Mouse (Mus musculus): ENCODE data around the gene Babam2. TPM values are rescaled to one million over a fixed set of nuclear protein-coding genes. Genes with fewer than 3 reads are reported as not detected.

Babam2 gene
- polyA plus RNA-seq, 1 experiment from 2014 or later: 47.2 TPM

DNA sequence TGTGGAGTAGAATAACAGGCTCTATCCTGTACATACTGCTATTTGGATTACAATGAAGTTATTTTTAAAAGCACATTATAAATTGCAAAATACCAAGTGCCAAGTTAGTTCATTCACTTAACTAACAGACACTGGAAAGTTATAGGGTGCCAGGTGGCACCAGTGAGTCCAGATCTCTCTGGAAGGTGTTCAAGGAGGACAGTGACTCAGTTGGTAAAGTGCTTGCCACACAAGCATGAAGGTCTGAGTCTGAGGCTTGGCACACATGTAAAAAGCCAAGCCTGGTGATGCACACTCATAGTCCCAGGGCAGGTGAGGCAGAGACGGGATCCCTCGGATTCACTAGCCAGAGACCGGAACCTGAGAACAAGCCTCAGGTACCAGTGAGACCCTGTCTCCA, 375.4 kb downstream of the Babam2 start:
- no peak for ATAC-seq (ENCODE audit: low FRiP score)
- no peaks in the 10 kb centered on the region for H3K27me3 ChIP-seq
- no peaks in the 10 kb centered on the region for H3K4me1 ChIP-seq
- 93% methylated on average over 3 of the region's 3 CpGs for WGBS
- H3K4me2 ChIP-seq: no peak overlapping the region
- H3K27ac ChIP-seq: no peak overlapping the region
- H3K36me3 ChIP-seq (replicated peaks): no peaks in the 10 kb centered on the region
- no peaks in the 10 kb centered on the region for H3K9me3 ChIP-seq
- no peak overlapping the region for H3K9ac ChIP-seq
- no peak overlapping the region for H3K4me3 ChIP-seq (replicated peaks)

DNA sequence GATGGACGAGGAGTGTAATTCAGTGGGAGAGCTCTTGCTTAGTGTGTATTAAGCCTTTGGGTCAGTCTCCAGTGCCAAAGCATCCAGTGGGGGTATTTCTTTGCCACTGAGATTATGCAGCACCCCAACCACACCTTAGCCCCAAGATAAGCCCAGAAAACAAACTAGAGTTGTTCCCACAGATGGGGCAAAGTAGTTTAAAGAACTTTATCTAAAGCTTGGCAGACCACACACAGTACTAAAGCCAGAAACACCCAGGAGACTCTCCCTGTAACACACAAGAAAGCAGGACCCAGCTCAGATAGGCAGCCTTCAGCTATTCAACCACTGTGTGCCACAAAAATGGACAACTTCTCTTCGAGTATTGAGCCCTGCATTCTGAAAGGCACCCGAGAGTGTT, 376.6 kb downstream of the Babam2 start:
- no peak overlapping the region for H3K4me3 ChIP-seq (replicated peaks)
- no peaks in the 10 kb centered on the region for H3K27me3 ChIP-seq
- WGBS: 85% methylated on average over 3 of the region's 3 CpGs
- H3K36me3 ChIP-seq (replicated peaks): no peaks in the 10 kb centered on the region
- no peaks in the 10 kb centered on the region for H3K9me3 ChIP-seq
- ATAC-seq (ENCODE audit: low FRiP score): no peak
- no peak overlapping the region for H3K4me2 ChIP-seq
- no peak overlapping the region for H3K27ac ChIP-seq
- H3K4me1 ChIP-seq: no peaks in the 10 kb centered on the region
- no peak overlapping the region for H3K9ac ChIP-seq

DNA sequence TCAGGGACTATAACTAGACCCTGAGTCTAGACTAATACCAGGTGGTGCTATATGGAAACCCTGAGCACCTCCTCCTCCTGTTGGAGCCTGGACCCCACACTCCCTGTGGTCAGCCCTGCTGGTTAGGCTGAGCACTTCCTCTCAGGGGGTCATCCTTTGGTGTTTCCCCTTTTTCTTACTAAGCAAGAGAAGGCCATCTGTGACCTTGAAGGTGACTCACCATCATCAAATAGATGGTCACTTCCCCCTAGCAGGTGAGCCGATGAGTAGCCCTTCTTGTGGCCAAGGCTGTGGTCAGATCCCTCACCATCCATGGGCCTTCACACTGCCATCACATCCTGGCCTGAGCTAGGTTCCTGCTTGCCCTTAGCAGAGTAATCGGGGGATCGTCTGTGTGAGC, 379.7 kb downstream of the Babam2 start:
- Histone ChIP-seq H3K4me2 (no peak overlapping the region), H3K27me3 (no peaks in the 10 kb centered on the region), H3K4me1 (peaks cover 8% of the 10 kb centered on the region; the same call in 1 of the 2 replicates), H3K4me3 (replicated peaks) (no peak overlapping the region), H3K9me3 (no peaks in the 10 kb centered on the region), H3K27ac (no peak overlapping the region), H3K36me3 (replicated peaks) (no peaks in the 10 kb centered on the region), H3K9ac (no peak overlapping the region)
- 90% methylated on average over 3 of the region's 3 CpGs for WGBS
- ATAC-seq (ENCODE audit: low FRiP score): no peak

DNA sequence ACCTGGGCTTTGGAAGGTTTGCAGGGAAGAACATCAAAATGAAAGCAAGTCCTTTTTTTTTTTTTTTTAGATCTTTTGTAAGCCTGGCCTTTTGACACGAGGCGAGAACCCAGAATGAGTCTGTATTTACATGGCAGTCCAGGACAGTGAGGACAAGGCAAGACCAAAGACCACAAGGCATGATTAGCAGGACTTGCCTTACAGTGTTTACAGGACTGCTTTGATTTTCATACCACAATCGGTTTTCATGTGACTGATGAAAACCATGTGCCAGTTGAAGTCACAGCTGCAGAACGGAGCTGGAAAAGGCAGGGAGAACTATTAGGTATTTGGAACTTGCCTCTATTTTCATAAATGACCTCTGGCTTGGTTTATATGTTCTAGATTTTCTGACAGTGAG, 381.5 kb downstream of the Babam2 start:
- H3K27me3 ChIP-seq: no peaks in the 10 kb centered on the region
- H3K9ac ChIP-seq: no peak overlapping the region
- H3K27ac ChIP-seq: no peak overlapping the region
- WGBS: 77% methylated on average over 4 of the region's 4 CpGs
- no peaks in the 10 kb centered on the region for H3K36me3 ChIP-seq (replicated peaks)
- no peak overlapping the region for H3K4me3 ChIP-seq (replicated peaks)
- ATAC-seq (ENCODE audit: low FRiP score): no peak
- H3K9me3 ChIP-seq: no peaks in the 10 kb centered on the region
- H3K4me2 ChIP-seq: no peak overlapping the region
- peaks cover 8% of the 10 kb centered on the region; the same call in 1 of the 2 replicates for H3K4me1 ChIP-seq

DNA sequence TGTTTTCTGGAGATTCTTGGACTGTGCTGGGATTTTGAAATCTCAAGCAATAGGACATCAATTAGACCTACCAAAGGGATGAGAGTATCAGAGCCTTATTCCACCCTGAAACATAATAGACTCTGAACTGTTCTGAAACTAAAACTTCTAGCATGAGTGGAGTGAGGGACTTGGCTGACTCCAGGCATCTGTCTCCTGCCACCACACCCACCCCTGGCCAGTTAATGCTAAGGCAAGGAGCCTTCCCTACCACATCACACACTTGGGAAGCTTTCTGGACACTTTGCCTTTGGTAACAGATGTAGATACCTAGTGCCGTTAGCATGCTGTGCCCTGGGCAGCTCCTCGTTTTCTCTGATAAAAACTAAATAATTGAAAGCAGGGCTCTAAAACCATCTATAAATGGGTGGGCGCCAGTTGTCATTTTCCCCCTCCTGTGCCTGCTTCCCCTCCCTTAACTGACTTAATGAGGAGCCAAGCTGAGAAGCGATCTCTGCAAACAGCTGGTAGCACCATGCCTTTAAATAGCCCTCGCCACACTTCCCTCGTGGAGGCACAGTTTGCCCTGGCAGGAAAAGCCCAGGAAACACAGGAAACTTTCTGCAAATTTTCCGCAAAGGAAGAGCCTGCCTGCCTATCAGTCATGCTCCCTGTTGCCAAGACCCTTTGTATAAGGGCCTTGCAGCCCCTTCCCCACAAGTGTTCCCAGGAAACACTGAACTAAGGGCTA, 383.2 kb downstream of the Babam2 start:
- Histone ChIP-seq H3K9ac (no peak overlapping the region), H3K4me2 (no peak overlapping the region), H3K36me3 (replicated peaks) (no peaks in the 10 kb centered on the region), H3K4me3 (replicated peaks) (no peak overlapping the region), H3K27me3 (no peaks in the 10 kb centered on the region), H3K4me1 (peaks cover 8% of the 10 kb centered on the region; the same call in 1 of the 2 replicates), H3K9me3 (no peaks in the 10 kb centered on the region), H3K27ac (no peak overlapping the region)
- ATAC-seq (ENCODE audit: low FRiP score): no peak
- 48% methylated on average over 7 of the region's 7 CpGs for WGBS

DNA sequence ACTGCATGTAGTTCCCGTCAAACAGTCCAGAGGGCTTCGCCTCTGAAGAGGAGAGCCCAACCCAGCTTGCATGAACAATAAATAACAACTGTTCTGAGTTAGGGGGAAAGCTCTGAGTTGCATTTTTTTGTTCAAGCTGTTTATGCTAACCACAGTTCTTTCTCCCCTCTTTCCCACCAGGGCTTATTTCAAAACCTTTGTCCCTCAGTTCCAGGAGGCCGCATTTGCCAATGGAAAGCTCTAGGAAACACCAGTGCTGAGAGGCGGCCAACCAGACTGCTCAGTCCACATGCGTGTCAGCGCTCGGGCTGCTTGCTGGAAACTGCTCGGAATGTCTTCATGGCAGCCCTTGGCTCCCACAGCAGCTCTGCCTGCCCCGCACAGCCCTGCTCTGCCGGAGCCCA, 386.9 kb downstream of the Babam2 start:
- H3K27me3 ChIP-seq: no peaks in the 10 kb centered on the region
- H3K36me3 ChIP-seq (replicated peaks): no peaks in the 10 kb centered on the region
- no peak overlapping the region for H3K4me3 ChIP-seq (replicated peaks)
- peaks cover 8% of the 10 kb centered on the region; the same call in 1 of the 2 replicates for H3K4me1 ChIP-seq
- no peak overlapping the region for H3K9ac ChIP-seq
- ATAC-seq (ENCODE audit: low FRiP score): no peak
- H3K27ac ChIP-seq: no peak overlapping the region
- H3K4me2 ChIP-seq: no peak overlapping the region
- WGBS: 90% methylated on average over 10 of the region's 10 CpGs
- no peaks in the 10 kb centered on the region for H3K9me3 ChIP-seq

DNA sequence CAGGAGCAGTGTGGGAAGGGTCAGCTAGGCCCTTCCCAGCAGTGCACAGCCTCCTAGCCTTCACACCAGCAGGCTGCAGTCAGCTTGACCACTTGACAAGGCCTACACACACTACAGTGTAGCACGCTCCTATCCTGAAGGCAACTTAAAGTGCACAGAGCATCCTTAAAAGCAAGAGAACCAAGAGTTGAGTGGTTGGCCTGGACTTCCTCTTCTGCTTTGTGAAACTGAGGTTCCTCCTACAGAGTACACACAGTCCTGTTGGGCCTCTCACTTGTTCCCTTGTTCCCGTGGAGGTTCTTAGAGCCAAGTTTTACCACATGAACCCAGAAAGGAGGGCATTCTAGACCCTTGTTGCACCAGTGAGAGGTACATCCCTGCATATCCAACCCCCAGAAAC, 388.1 kb downstream of the Babam2 start:
- no peak overlapping the region for H3K4me2 ChIP-seq
- no peak overlapping the region for H3K9ac ChIP-seq
- no peak overlapping the region for H3K4me3 ChIP-seq (replicated peaks)
- no peaks in the 10 kb centered on the region for H3K36me3 ChIP-seq (replicated peaks)
- no peak for ATAC-seq (ENCODE audit: low FRiP score)
- H3K27ac ChIP-seq: no peak overlapping the region
- H3K4me1 ChIP-seq: peaks cover 7% of the 10 kb centered on the region; the same call in 1 of the 2 replicates
- WGBS: 96% methylated on average over 2 of the region's 2 CpGs
- no peaks in the 10 kb centered on the region for H3K27me3 ChIP-seq
- no peaks in the 10 kb centered on the region for H3K9me3 ChIP-seq

DNA sequence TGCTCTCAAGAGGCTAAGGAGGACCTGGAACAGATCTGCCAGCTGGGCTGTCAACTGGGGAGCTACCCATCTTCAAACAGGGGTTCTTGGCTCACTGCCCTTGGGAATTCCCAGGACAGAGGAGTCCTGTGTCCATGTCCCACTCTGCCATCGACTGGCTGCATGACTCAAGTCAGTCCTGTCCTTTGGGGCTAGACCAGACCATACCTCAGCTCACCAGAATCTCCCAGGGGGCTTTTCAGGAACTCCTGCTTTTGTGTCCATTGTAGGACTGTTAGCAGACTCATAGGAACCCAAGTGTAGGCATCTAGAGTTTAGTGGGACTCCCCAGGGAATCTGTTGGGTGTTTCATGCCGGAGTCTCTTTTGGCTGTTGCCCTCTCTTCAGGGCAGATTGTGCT, 388.5 kb downstream of the Babam2 start:
- Histone ChIP-seq H3K27me3 (no peaks in the 10 kb centered on the region), H3K36me3 (replicated peaks) (no peaks in the 10 kb centered on the region), H3K4me1 (peaks cover 3% of the 10 kb centered on the region; the same call in 1 of the 2 replicates), H3K9ac (no peak overlapping the region), H3K9me3 (no peaks in the 10 kb centered on the region), H3K4me2 (no peak overlapping the region), H3K27ac (no peak overlapping the region), H3K4me3 (replicated peaks) (no peak overlapping the region)
- no peak for ATAC-seq (ENCODE audit: low FRiP score)
- WGBS: 97% methylated on average over 2 of the region's 2 CpGs

DNA sequence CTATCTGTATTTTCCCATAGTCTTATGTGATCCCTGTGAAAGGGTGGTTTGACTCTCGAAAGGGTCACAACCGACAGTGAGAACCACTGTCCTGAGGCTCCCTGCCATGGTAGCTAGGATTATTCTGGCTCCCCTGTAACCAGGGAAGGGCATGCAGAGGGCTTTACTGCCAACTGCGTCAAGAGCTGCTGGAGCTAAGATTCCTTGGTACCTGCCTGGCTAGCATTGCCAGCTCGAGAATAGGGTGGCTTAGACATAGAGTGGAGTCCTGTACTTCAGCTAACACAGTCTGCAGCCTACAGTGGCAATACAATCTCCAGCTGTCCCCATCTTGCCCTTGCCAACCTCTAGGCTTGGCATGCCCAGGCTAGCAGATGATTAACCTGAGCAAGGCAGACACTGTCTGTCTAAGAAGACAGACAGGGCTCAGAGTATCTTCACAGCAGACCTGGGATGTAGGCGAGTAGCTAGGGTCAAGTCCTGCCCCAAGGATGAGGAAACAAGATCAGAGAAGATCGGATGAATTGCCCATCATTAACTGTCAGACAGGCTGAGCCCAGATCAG, 389.1 kb downstream of the Babam2 start:
- no peak for ATAC-seq (ENCODE audit: low FRiP score)
- H3K4me2 ChIP-seq: no peak overlapping the region
- WGBS: 90% methylated on average over 6 of the region's 6 CpGs

DNA sequence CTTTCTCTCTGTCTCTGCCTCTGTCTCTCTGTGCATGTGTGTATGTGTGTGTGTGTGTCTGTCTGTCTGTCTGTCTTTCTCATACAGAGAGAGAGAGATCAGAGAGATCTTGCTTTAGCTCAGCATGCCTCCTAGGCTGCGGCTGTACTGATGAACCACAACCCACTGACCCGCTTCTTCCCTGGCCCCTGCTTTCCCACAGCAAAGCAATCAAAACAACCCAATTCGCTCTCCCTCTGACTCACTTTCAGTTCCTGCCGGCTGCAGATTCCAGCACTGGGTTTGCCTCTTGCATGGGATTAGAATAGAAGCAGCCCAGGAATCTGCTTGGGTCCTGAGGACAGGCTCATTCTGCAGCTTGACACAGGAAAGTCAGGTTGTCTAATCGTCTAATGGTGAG, 392.0 kb downstream of the Babam2 start:
- Histone ChIP-seq H3K36me3 (replicated peaks) (no peaks in the 10 kb centered on the region), H3K4me3 (replicated peaks) (no peak overlapping the region), H3K9ac (no peak overlapping the region), H3K27me3 (no peaks in the 10 kb centered on the region), H3K27ac (no peak overlapping the region), H3K9me3 (no peaks in the 10 kb centered on the region), H3K4me2 (no peak overlapping the region), H3K4me1 (no peaks in the 10 kb centered on the region)
- WGBS: 64% methylated on average over 5 of the region's 5 CpGs
- no peak for ATAC-seq (ENCODE audit: low FRiP score)

More for the DNA sequence above, 389.1 kb downstream of the Babam2 start:
- Histone ChIP-seq H3K36me3 (replicated peaks) (no peaks in the 10 kb centered on the region), H3K9me3 (no peaks in the 10 kb centered on the region), H3K27ac (no peak overlapping the region), H3K27me3 (no peaks in the 10 kb centered on the region), H3K4me3 (replicated peaks) (no peak overlapping the region), H3K9ac (no peak overlapping the region), H3K4me1 (no peaks in the 10 kb centered on the region)

DNA sequence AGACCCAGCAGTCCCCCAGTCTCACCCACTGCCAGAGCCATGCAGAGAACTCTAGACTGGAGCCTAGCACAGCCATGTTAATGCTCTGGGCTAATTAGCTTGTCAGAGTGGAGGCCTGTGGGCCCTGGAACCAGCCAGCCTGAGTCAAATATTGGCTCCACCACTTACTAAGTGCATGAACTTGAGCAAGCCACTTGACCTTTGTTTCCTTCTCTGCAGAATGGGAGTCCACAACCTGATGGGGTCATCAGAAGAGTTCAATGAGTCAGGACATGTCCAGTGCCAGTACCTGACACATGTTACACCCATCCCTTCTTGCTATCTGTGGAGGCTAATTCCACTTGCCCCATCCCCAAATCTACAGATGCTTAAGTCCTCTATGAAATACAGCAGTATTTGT, 394.8 kb downstream of the Babam2 start:
- Histone ChIP-seq H3K36me3 (replicated peaks) (no peaks in the 10 kb centered on the region), H3K27me3 (no peaks in the 10 kb centered on the region), H3K9ac (no peak overlapping the region), H3K9me3 (no peaks in the 10 kb centered on the region), H3K27ac (no peak overlapping the region), H3K4me2 (no peak overlapping the region), H3K4me3 (replicated peaks) (no peak overlapping the region), H3K4me1 (no peaks in the 10 kb centered on the region)
- no peak for ATAC-seq (ENCODE audit: low FRiP score)

DNA sequence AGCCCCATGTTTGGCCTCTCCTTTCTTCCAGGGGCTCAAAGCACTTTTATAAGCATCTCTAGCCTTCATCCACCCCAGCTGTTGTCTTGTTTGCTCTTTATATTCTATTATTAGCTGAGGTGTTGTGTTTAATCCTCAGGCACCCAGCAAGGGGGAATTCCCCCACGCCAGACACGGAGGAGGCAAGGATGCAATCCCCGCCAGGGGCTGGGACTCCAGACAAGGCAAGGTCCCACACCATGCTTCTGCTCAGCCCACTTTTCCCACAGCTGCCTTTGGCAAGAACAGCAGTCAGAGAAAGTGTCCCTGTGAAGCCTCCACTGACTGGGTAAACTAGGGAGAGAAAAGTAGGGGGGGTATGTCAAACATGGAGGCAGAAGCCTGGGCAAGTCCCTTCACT, 401.2 kb downstream of the Babam2 start:
- Histone ChIP-seq H3K27ac (no peak overlapping the region), H3K4me1 (peaks cover 6% of the 10 kb centered on the region), H3K4me2 (no peak overlapping the region), H3K9ac (no peak overlapping the region), H3K36me3 (replicated peaks) (no peaks in the 10 kb centered on the region), H3K27me3 (no peaks in the 10 kb centered on the region), H3K4me3 (replicated peaks) (no peak overlapping the region), H3K9me3 (no peaks in the 10 kb centered on the region)
- ATAC-seq (ENCODE audit: low FRiP score): no peak
- WGBS: 69% methylated on average over 3 of the region's 3 CpGs

DNA sequence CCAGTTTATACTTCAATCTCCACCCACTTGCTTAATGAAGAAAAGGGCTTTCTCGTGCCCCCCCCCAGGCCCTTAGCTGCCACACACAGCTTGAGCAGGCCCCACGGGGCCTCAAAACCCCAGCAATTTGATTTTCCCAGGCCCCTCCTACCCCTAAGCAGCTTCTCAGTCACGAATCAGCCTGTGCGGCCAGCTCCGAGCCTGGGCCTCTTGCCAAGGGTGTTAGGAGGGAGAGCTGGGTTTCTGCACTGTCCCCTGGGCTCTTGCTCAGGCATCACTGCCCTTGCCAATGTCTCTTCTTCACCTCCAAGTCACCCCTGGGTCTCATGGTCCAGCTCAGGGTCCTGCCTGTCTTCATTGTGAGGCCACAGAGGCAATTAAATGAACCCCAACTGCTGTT, 405.0 kb downstream of the Babam2 start:
- WGBS: 45% methylated on average over 5 of the region's 5 CpGs
- H3K27ac ChIP-seq: no peak overlapping the region
- no peaks in the 10 kb centered on the region for H3K36me3 ChIP-seq (replicated peaks)
- no peak for ATAC-seq (ENCODE audit: low FRiP score)
- no peaks in the 10 kb centered on the region for H3K27me3 ChIP-seq
- H3K4me2 ChIP-seq: no peak overlapping the region
- H3K4me1 ChIP-seq: peaks cover 6% of the 10 kb centered on the region
- no peak overlapping the region for H3K9ac ChIP-seq
- H3K4me3 ChIP-seq (replicated peaks): no peak overlapping the region
- no peaks in the 10 kb centered on the region for H3K9me3 ChIP-seq

Measured in forebrain, embryonic 12.5 days (tissue).